Mouse (Mus musculus): ENCODE measurements around the gene Mios. TPM values are rescaled to one million over a fixed set of nuclear protein-coding genes. Genes with fewer than 3 reads are reported as not detected.

Mios gene
- polyA plus RNA-seq, 1 experiment from 2014 or later, result 26.2 TPM

GRCm38 (mm10) chr6:8210661-8211060 lies 1.6 kb downstream of the Mios start:
- ATAC-seq (ENCODE audit: low FRiP score), result no peak
- Histone ChIP-seq H3K4me1 (replicated peaks) (peaks cover 13% of the 10 kb centered on the region), H3K9ac (no peak overlapping the region), H3K36me3 (peaks cover 11% of the 10 kb centered on the region), H3K4me2 (peak overlapping the region; percentile 58), H3K27ac (no peak overlapping the region), H3K4me3 (peak overlapping the region; percentile 73; the same call in 1 of the 2 replicates), H3K9me3 (no peaks in the 10 kb centered on the region), H3K27me3 (no peaks in the 10 kb centered on the region)
- 87% methylated on average over 3 of the region's 3 CpGs for WGBS

GRCm38 (mm10) chr6:8227035-8227434 lies 18.0 kb downstream of the Mios start:
- no peak for ATAC-seq (ENCODE audit: low FRiP score)
- H3K9ac ChIP-seq, result no peak overlapping the region
- H3K4me2 ChIP-seq, result no peak overlapping the region
- 86% methylated on average over 3 of the region's 3 CpGs for WGBS
- H3K9me3 ChIP-seq, result no peaks in the 10 kb centered on the region
- peaks cover 41% of the 10 kb centered on the region for H3K36me3 ChIP-seq
- no peaks in the 10 kb centered on the region for H3K4me1 ChIP-seq (replicated peaks)
- H3K27me3 ChIP-seq, result no peaks in the 10 kb centered on the region
- H3K4me3 ChIP-seq, result no peak overlapping the region
- H3K27ac ChIP-seq, result no peak overlapping the region

GRCm38 (mm10) chr6:8228596-8228995 lies 19.6 kb downstream of the Mios start:
- H3K4me2 ChIP-seq, result no peak overlapping the region
- H3K9me3 ChIP-seq, result no peaks in the 10 kb centered on the region
- H3K36me3 ChIP-seq, result peaks cover 52% of the 10 kb centered on the region
- no peak overlapping the region for H3K4me3 ChIP-seq
- H3K27me3 ChIP-seq, result no peaks in the 10 kb centered on the region
- no peak for ATAC-seq (ENCODE audit: low FRiP score)
- WGBS, result 91% methylated on average over 3 of the region's 3 CpGs
- H3K27ac ChIP-seq, result no peak overlapping the region
- no peaks in the 10 kb centered on the region for H3K4me1 ChIP-seq (replicated peaks)
- no peak overlapping the region for H3K9ac ChIP-seq

- WGBS, result 13% methylated on average over 6 of the region's 6 CpGs
- Histone ChIP-seq H3K27me3 (no peaks in the 10 kb centered on the region), H3K4me2 (peak overlapping the region; percentile 58), H3K4me3 (peak overlapping the region; percentile 76), H3K27ac (peak overlapping the region; percentile 84), H3K9ac (peak overlapping the region; percentile 80), H3K9me3 (no peaks in the 10 kb centered on the region), H3K36me3 (peaks cover 11% of the 10 kb centered on the region; the same call in 1 of the 2 replicates), H3K4me1 (replicated peaks) (peaks cover 22% of the 10 kb centered on the region)
- no peak for ATAC-seq (ENCODE audit: low FRiP score)
Measured at GRCm38 (mm10) chr6:8258316-8258715, 49.3 kb downstream of the Mios start.

- under 1% methylated on average over 64 of the region's 64 CpGs for WGBS
- H3K4me1 ChIP-seq (replicated peaks), result peaks cover 22% of the 10 kb centered on the region
- H3K9ac ChIP-seq, result peak within 1 kb of the TSS; percentile 87
Measured at GRCm38 (mm10) chr6:8259004-8259666, 50.1 kb downstream of the Mios start, which contains the start of the genes Rpa3, Umad1 and Gm45062. Gene Rpa3 (minus strand): TSS chr6:8259173. Gene Umad1 (plus strand): TSS chr6:8259288. Gene Gm45062 (plus strand): TSS chr6:8259450.

GRCm38 (mm10) chr6:8259667-8260044 lies 50.6 kb downstream of the Mios start:
- no peak; the same call in 1 of the 2 replicates for ATAC-seq (ENCODE audit: low FRiP score)
- Histone ChIP-seq H3K4me3 (peak overlapping the region; percentile 76), H3K9me3 (no peaks in the 10 kb centered on the region), H3K9ac (peak overlapping the region; percentile 87), H3K27ac (peak overlapping the region; percentile 89), H3K27me3 (no peaks in the 10 kb centered on the region), H3K4me2 (peak overlapping the region; percentile 85), H3K36me3 (0 out of 2 replicates have a peak, but pooled peaks cover 5% of the 10 kb centered on the region), H3K4me1 (replicated peaks) (peaks cover 22% of the 10 kb centered on the region)
- under 1% methylated on average over 8 of the region's 8 CpGs for WGBS

More at GRCm38 (mm10) chr6:8259004-8259666, 50.1 kb downstream of the Mios start, which contains the start of the genes Rpa3, Umad1 and Gm45062:
- no peaks in the 10 kb centered on the region for H3K27me3 ChIP-seq
- peak within 1 kb of the TSS; percentile 85 for H3K4me2 ChIP-seq
- H3K27ac ChIP-seq, result peak within 1 kb of the TSS; percentile 89
- H3K9me3 ChIP-seq, result no peaks in the 10 kb centered on the region
- ATAC-seq (ENCODE audit: low FRiP score), result peak; percentile 100
- peak within 1 kb of the TSS; percentile 76 for H3K4me3 ChIP-seq
- H3K36me3 ChIP-seq, result peaks cover 9% of the 10 kb centered on the region; the same call in 1 of the 2 replicates

- H3K4me3 ChIP-seq, result no peak overlapping the region
- 0 out of 2 replicates have a peak, but pooled peaks cover 3% of the 10 kb centered on the region for H3K4me1 ChIP-seq (replicated peaks)
- H3K9me3 ChIP-seq, result no peaks in the 10 kb centered on the region
- WGBS, result 88% methylated on average over 3 of the region's 3 CpGs
- no peak overlapping the region for H3K27ac ChIP-seq
- no peak overlapping the region for H3K4me2 ChIP-seq
- no peaks in the 10 kb centered on the region for H3K27me3 ChIP-seq
- no peak overlapping the region for H3K9ac ChIP-seq
- peaks cover 17% of the 10 kb centered on the region for H3K36me3 ChIP-seq
- no peak for ATAC-seq (ENCODE audit: low FRiP score)
Measured at GRCm38 (mm10) chr6:8271047-8271446, 62.0 kb downstream of the Mios start.

- Histone ChIP-seq H3K9me3 (no peaks in the 10 kb centered on the region), H3K27ac (no peak overlapping the region), H3K27me3 (no peaks in the 10 kb centered on the region), H3K9ac (no peak overlapping the region), H3K4me1 (replicated peaks) (0 out of 2 replicates have a peak, but pooled peaks cover 3% of the 10 kb centered on the region), H3K4me2 (no peak overlapping the region), H3K36me3 (peaks cover 21% of the 10 kb centered on the region), H3K4me3 (no peak overlapping the region)
- ATAC-seq (ENCODE audit: low FRiP score), result no peak; the same call in 1 of the 2 replicates
- 40% methylated on average over 6 of the region's 6 CpGs for WGBS
Measured at GRCm38 (mm10) chr6:8274387-8275054, 65.5 kb downstream of the Mios start.

GRCm38 (mm10) chr6:8275098-8275497 lies 66.1 kb downstream of the Mios start:
- WGBS, result 11% methylated on average over 1 of the region's 1 CpGs
- no peaks in the 10 kb centered on the region for H3K9me3 ChIP-seq
- no peaks in the 10 kb centered on the region for H3K27me3 ChIP-seq
- H3K9ac ChIP-seq, result no peak overlapping the region
- peaks cover 21% of the 10 kb centered on the region for H3K36me3 ChIP-seq
- 0 out of 2 replicates have a peak, but pooled peaks cover 3% of the 10 kb centered on the region for H3K4me1 ChIP-seq (replicated peaks)
- no peak overlapping the region for H3K4me3 ChIP-seq
- ATAC-seq (ENCODE audit: low FRiP score), result 0 out of 2 replicates have a peak, but pooled peaks have one; percentile 28
- H3K27ac ChIP-seq, result no peak overlapping the region
- no peak overlapping the region for H3K4me2 ChIP-seq

GRCm38 (mm10) chr6:8276431-8276830 lies 67.4 kb downstream of the Mios start:
- no peaks in the 10 kb centered on the region for H3K9me3 ChIP-seq
- H3K27me3 ChIP-seq, result no peaks in the 10 kb centered on the region
- H3K4me2 ChIP-seq, result no peak overlapping the region
- no peaks in the 10 kb centered on the region for H3K4me1 ChIP-seq (replicated peaks)
- H3K4me3 ChIP-seq, result no peak overlapping the region
- H3K36me3 ChIP-seq, result peaks cover 14% of the 10 kb centered on the region; the same call in 1 of the 2 replicates
- H3K27ac ChIP-seq, result no peak overlapping the region
- 88% methylated on average over 4 of the region's 4 CpGs for WGBS
- no peak overlapping the region for H3K9ac ChIP-seq
- no peak for ATAC-seq (ENCODE audit: low FRiP score)

GRCm38 (mm10) chr6:8278426-8279002 lies 69.5 kb downstream of the Mios start:
- ATAC-seq (ENCODE audit: low FRiP score), result no peak
- Histone ChIP-seq H3K9ac (no peak overlapping the region), H3K36me3 (peaks cover 3% of the 10 kb centered on the region; the same call in 1 of the 2 replicates), H3K4me1 (replicated peaks) (no peaks in the 10 kb centered on the region), H3K27ac (no peak overlapping the region), H3K4me3 (no peak overlapping the region), H3K4me2 (no peak overlapping the region), H3K27me3 (no peaks in the 10 kb centered on the region), H3K9me3 (no peaks in the 10 kb centered on the region)
- 74% methylated on average over 5 of the region's 5 CpGs for WGBS

- H3K36me3 ChIP-seq, result peaks cover 10% of the 10 kb centered on the region; the same call in 1 of the 2 replicates
- no peak overlapping the region for H3K27ac ChIP-seq
- WGBS, result 86% methylated on average over 4 of the region's 4 CpGs
- no peak for ATAC-seq (ENCODE audit: low FRiP score)
- H3K4me3 ChIP-seq, result no peak overlapping the region
- H3K27me3 ChIP-seq, result no peaks in the 10 kb centered on the region
- no peaks in the 10 kb centered on the region for H3K4me1 ChIP-seq (replicated peaks)
- H3K9ac ChIP-seq, result no peak overlapping the region
- H3K4me2 ChIP-seq, result no peak overlapping the region
- no peaks in the 10 kb centered on the region for H3K9me3 ChIP-seq
Measured at GRCm38 (mm10) chr6:8283255-8283654, 74.2 kb downstream of the Mios start.
